Mouse (Mus musculus): Measurements from ENCODE around the gene Dram1.
A peak's percentile ranks its signal among the peaks of the same experiment; 100 is the strongest.

Dram1 gene

DNA sequence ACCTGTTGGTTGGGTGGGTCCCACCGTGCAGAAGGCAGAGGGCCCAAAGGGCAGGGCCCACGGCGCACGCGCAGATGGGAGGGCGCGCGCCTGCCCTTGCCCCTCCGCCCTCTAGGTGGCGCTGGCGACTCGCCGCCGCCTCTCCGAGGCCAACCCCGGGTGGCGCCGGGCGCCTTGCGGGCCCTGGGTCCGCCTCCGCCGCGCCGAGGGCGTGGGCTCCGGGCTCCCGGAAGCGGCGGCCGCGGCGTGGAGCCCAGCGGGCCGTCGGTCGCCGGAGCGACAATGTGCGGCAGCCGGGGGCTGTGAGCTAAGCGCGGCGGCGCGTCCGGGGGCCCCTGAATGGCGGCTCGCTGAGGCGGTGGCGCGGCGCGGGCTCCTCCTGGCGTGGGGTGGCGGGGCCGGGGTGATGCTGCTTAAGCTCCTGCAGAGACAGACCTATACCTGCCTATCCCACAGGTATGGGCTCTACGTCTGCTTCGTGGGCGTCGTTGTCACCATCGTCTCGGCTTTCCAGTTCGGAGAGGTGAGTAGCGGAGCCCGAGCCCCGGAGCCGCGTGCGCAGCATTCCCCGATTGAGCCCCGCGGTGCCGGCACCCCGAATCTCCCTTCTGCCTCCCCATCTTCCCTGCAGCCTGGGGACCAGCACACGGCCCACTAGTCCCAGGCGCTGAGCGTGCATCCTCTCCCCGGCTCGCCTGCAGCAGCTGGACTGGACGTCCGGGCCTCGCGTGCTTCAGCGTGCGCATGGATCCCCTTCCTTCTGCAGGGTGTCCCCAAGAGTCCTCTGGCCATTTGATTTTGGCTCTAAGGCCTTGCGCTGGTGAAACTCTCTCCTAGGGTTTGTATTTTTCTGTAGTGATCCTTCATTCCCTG lies at the start of gene Dram1, which contains the start of gene Gnptab:
Gene Dram1 (minus strand): TSS at position 68 of the 873 bp plus-strand sequence.
Gene Gnptab (plus strand): TSS at position 120 of the 873 bp plus-strand sequence.
- DNase-seq (ENCODE audit: extremely low spot score, low spot score) = peak; percentile 89

- no peak for DNase-seq (ENCODE audit: extremely low spot score, low spot score)
These were observed 49.1 kb upstream of the Dram1 start for GRCm38 (mm10) chr10:88427998-88428397.

DNA sequence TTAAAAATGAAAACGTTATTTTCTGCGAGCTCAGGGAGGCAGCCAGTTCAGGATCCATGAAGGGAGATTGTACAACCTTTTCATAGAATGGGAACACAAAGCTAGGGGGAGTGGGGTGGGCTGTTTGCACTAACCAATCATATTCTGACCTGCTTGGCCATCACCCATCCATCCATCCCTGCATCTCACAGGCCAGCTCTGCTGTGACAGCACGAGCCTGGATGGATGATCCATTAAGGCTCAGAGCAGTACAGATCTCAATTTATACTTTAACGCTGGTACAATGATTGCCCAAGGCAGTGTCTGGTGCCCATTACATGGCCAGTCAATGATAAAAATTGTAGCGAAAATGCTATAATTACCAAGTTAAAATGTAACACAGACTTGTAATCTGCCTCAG lies 48.0 kb upstream of the Dram1 start:
- DNase-seq (ENCODE audit: extremely low spot score, low spot score) = no peak

GRCm38 (mm10) chr10:88426158-88426816 lies 47.4 kb upstream of the Dram1 start:
- peak; percentile 27 for DNase-seq (ENCODE audit: extremely low spot score, low spot score)

DNA sequence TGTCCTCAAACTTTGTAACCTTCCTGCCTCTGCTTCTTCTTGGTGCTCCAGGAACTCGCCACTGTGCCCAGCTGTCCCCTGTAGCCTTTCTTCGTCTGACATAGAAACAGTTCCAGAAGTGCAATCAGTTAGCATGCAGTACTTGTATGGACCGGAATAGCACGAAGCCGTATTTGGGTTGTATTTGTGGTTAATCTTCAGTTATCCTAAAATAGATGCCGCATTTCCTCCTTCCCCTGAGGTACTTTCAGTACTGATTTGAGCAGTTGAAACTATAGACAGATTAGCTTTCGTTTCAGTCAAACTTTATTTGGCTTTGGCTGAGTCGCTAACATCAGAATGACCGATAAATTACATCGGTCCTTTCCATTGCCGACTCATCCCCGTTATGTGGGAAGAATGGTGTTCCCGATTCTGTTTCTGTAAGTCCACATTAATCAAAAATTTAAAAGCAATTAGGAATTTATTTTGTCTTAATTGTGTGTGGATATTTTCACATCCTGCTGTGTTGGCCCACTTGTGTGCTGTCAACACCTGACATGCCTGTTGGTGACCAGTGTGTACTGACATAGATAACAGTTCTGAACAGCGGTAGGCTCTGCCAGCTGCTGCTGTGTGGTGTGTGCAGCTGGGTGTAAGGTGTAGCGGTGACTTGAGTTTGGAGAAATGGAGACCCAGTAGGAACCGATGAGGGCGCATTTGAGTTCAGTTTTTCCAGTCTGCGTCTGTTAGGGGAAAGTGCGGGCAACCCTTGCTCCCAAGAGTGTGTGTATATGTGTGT lies 42.0 kb upstream of the Dram1 start:
- DNase-seq (ENCODE audit: extremely low spot score, low spot score) = no peak

DNA sequence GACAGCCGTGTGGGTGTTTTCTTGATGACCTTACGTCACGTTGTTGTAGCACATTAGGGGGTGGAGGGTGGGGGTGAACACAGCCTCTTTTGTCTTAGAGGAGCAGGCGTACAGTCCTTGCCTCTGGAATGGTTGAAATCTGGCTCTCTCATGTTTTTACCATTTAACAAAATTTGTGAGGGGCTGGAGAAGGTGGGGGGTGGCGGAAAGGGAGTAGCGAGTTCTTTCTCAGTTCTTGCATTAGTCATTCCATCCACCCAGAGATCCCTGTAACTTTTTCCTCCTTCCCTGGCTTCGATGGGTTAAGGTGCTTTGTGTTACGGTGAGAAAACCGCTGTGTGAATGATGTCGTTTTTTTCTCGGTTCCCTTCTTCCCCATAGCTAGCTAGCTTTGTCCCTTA lies 41.3 kb upstream of the Dram1 start:
- DNase-seq (ENCODE audit: extremely low spot score, low spot score) = no peak

DNA sequence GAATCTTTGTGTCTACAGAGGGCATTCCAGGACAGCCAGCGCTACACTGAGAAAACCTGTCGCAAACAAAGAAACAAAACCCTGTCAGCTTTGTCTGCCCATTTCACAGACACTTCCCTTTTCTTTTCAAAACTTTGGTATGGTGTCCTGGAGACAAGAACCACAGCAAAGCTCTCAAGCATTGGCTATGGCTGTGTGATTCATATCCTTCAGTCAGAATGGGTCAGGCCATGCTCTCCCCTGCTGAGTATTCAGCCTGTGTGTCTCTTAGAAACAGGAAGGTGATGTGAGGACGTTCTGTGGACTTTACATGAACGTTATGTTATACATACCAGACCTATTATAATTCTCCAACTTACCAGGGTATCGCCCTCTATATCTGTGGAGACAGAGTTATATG lies 38.8 kb upstream of the Dram1 start:
- DNase-seq (ENCODE audit: extremely low spot score, low spot score) = no peak

DNA sequence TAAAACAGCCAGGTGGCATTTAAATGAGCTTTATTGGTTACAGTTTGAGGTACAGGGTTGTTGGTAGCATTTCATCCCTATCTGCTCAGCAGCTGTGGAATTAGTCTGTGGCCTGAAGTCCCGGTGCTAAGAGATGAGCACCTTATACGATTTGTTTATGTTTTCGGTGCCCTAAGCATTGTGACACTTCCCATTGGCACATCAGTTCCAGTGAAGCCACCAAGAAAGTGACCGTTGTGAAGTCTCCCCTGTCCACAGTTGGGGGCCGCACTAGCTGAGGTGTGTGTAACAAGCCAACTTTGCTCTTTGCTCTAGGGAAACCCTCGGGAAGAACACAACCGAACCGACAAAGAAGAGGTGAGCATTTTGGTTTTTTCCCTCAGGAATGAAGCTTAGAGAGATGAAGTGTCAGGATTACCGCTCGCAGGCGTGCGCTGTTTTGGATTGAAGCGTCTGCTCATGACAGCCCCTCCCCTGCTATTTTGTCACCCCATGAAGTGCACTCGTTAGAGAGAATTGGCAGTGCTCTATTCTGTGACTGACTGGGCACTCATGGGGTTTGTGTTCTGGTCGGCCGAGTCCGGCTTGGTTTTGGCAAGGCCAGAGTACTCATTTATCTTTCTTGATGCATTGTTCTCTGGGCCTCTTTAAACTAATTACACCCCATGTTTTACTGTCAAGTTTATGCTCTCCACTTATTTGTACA lies 33.6 kb upstream of the Dram1 start:
- DNase-seq (ENCODE audit: extremely low spot score, low spot score) = no peak

- no peak for DNase-seq (ENCODE audit: extremely low spot score, low spot score)
These were observed 30.9 kb upstream of the Dram1 start for GRCm38 (mm10) chr10:88409751-88410150.

DNA sequence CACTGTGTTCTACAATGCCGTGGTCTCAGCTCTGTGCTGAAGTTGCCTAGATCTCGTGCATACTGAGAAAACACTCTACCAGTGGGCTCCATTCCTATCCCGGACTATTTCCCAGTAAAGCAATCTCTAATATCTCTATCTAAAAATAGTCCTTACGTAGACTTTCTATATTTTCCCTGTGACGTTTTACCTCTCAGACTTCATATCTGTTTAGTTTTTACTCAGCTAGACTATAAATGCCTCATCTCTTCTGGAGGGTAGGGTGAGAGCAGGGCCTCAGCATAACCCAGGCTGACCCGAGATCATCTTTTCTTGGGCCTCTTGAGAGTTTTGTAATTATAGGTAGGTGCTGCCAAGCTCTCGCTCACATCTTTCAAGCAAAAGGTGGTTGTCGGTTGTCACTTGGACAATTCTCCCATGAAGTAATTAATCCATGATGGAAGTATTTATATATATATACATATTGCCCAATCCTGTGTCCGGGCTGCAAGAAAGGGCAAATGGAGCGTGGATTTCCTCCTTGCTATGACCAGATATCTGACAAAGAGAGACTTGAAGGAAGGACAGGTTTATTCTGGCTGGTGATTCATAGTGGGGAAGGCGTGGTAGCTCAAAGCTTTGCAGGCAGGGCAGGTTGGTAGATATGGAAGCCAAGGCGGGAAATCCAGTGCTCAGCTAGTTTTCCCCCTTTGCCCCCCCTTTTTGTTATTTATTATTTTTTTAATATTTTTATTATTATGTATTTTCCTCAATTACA lies 29.2 kb upstream of the Dram1 start:
- no peak for DNase-seq (ENCODE audit: extremely low spot score, low spot score)

DNA sequence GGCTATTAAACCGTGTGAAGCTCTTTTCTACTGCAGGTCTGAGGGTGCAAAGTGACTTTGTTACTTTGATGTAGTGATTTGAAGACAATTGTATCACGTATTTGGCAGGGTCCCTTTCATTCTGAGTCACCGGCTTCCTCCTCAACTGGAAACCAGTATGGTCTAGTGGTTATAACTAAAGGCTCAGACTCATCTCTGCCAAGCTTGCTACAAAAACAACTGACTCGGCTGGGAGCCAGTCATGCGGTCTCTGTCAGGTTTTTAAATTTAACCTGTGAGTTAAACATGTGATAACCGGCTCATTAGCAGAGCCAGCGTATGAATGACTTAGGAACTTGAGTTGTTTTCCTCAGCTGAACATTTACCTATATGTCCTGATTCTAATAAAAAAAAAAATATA lies 26.9 kb upstream of the Dram1 start:
- DNase-seq (ENCODE audit: extremely low spot score, low spot score) = no peak

DNA sequence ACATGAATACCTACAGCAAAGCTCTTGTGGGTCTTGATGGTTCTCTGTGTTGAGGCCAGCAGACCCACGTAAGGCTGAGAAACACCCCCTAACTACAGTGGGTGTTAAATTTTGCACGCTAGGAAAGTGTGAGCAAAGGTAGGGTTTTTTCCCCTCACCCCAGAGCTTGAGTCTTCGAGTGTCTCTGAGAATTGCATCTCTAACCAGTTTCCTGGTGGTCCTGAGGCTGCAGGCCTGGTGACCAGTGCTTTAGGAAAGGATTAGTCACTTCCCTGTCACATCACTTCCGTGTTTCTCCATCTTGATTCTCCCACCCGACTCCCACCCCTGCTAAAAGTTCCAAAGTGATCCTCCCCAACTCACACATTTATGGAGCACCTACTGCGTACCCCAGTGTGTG lies 25.3 kb upstream of the Dram1 start:
- DNase-seq (ENCODE audit: extremely low spot score, low spot score) = no peak

DNA sequence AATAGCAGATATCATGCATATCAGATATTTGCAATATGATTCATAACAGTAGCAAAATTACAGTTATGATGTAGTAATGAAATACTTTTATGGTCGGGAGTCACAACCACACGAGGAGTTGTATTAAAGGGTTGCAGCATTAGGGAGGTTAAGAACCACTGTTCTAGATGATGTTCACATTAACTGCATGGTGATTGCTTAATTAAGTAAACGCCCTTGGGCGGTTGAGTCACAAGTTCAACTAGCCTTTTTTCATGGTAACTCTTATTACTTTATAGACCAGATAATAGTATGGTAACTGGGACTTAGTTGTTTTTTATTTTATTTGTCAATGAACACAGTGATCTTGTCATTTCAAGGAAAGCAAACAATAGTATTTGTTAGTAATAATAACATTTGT lies 24.1 kb upstream of the Dram1 start:
- no peak for DNase-seq (ENCODE audit: extremely low spot score, low spot score)

DNA sequence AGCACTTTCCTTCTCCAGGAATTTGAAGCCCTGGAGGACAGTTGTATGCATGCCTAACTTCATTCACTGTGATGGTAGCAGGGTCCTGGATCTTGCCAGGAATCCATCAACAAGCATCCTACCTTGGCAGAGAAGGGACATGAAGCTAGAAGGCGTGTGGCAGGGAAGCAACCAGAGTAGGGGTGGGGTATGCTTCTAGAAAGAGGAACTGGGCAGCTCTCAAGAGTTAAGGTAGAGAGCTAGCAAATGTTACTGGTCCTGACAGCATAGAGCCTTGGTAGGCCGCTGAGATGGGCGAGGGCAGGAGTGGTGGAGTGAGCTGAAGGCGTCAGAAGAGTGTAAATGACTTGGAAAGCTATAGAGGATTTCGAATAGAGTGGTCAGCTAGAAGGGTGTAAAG lies 20.4 kb upstream of the Dram1 start:
- no peak for DNase-seq (ENCODE audit: extremely low spot score, low spot score)

DNA sequence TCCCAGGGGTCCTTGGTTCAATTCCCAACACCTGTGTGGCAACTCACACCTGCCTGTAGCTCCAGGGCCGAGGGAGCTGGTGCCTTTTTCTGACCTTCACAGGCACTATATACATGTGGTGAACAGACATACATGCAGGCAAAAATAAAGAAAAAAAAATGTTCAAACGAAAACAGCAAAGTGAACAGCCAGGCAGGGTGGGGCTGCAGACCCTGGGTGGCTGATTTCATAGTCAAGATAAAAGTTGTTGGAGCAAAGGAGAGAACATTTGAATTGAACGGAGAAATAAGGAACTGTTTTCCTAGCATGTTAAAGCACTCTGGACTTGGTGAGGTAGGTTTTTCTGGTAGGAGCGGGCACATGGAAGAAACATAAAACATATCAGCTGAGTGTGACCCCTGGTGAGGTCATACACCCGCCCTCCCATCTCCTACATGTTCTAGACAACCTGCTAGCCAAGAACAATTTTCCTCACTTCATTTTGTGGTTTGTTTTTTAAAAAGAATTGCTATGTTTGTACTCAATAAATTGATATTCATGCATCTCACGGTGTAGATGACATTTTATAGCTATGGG lies 19.9 kb upstream of the Dram1 start:
- no peak for DNase-seq (ENCODE audit: extremely low spot score, low spot score)

GRCm38 (mm10) chr10:88392181-88392847 lies 13.4 kb upstream of the Dram1 start:
- no peak for DNase-seq (ENCODE audit: extremely low spot score, low spot score)

GRCm38 (mm10) chr10:88391495-88391894 lies 12.6 kb upstream of the Dram1 start:
- DNase-seq (ENCODE audit: extremely low spot score, low spot score) = no peak

DNA sequence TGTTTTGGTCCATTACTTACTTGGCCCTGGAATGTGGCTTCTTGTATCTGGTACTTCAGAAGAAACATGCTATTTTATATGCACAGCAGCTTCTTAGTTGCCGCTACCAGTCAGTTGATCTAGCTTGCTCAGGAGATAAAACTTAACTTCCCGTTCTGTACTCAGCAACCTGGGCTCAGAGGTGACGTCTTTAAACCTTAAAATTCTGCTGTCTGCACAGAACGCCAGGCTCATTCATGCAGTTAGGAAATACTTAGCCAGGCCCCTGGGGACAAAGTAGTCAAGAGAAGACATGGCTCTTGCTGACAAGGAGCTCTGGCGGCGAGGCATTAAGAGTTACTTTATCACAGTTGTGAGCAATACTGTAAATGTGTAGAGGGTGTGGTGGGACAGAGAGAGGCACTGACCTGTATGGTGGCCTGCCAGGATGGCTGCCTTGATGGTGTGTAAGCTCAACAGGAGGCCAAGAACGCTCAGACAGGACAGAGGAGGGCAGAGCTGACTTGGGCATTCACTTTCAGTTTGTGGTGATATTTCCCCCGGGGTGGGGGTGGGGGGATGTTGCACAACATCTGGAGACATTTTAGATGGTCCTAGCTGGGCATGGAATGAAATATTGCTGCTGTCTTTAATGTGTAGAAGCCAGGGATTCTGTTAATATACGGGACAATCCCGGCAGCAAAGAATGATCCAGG lies 11.4 kb upstream of the Dram1 start:
- DNase-seq (ENCODE audit: extremely low spot score, low spot score) = no peak

DNA sequence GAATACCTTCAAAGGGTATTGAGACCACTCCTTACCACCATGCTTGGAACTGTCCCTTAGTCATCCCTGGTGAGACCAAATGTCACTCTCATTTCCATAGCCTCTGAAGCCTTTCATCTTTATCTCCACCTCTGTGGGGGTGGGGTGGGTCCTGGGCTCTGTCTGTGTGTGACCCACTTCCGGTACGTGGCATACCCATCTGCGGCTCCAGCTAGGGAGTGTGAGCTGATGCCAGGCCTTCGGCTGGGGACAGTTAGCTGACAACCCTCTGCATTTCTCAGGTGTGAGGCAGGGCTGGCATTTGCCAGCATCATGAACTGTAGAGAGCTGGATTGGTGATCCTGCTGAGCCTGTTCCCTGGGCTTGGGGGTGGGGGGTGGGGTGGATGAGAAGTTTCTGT lies 10.7 kb upstream of the Dram1 start:
- no peak for DNase-seq (ENCODE audit: extremely low spot score, low spot score)

All from neural tube, embryonic 10.5 days (tissue).